Mouse (Mus musculus) lung, postnatal 0 days (tissue): ENCODE data around the gene Rp9.

Source experiments
- CTCF ChIP-seq: IDR thresholded peaks from 2 replicates; pipeline ENCODE4 v1.5.1; 2016; ENCODE audit warnings: antibody characterized with exemption, mild to moderate bottlenecking
- EP300 ChIP-seq: IDR thresholded peaks from 2 replicates; pipeline ENCODE4 v1.6.1; 2016; ENCODE audit warnings: antibody characterized with exemption, mild to moderate bottlenecking, control low read depth

DNA sequence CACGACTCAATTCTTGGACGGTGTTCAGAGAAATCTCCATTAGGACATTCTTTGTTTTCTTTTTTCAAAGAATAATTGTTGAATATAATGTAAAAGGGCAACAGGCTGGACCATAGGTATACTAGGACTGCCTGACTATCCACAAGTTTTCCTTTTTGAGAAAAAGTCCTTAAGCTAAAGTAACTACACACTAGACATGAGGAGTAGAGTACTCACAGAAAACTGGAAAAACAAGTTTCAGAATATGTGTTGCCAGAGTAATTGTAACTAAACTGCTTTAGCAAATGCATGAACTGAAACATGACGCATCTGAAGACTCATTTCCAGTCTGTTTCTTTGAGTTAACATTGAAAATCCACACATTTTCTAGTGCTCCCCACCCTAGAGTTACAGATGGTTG, 64.1 kb downstream of the Rp9 start:
- TF ChIP-seq CTCF (no peak), EP300 (peak; percentile 92)
